Mouse (Mus musculus) testis, postnatal 10 days (tissue): ENCODE measurements at regions not wholly inside any gene's neighbourhood (a gene's known extent, or its start where the extent isn't known, plus 50 kb on each side); places are given as distances from the start of the nearest gene placed in this dataset.
"Not testable (repeated sequence)": the region's sequence is repeated elsewhere in the genome, so short reads cannot be mapped to it uniquely, and the experiment has no call there.

Experiments
- DNase-seq: peaks from one replicate; pipeline ENCODE4 v3.0.0; 2021; ENCODE audit warnings: low spot score

- DNase-seq = no peak
These were observed 795.3 kb downstream of the Cypt12 start for GRCm38 (mm10) chr3:18743474-18743873.

- DNase-seq = no peak
These were observed 796.0 kb downstream of the Cypt12 start for GRCm38 (mm10) chr3:18744216-18744615.

GRCm38 (mm10) chr3:18746206-18746605, 798.0 kb downstream of the Cypt12 start:
- no peak for DNase-seq

- DNase-seq = no peak
These were observed 798.7 kb downstream of the Cypt12 start for GRCm38 (mm10) chr3:18746898-18747297.

- DNase-seq = no peak
These were observed 803.5 kb downstream of the Cypt12 start for GRCm38 (mm10) chr3:18751660-18752259.

- DNase-seq = no peak
These were observed 816.3 kb downstream of the Cypt12 start for GRCm38 (mm10) chr3:18764301-18765078.

- no peak for DNase-seq
These were observed 830.3 kb downstream of the Cypt12 start for GRCm38 (mm10) chr3:18778481-18778880.

GRCm38 (mm10) chr3:18787531-18788176, 839.4 kb downstream of the Cypt12 start:
- no peak for DNase-seq

- no peak for DNase-seq
These were observed 825.7 kb downstream of the 1700064H15Rik start for GRCm38 (mm10) chr3:18802794-18803193.

GRCm38 (mm10) chr3:18828788-18829320, 799.6 kb downstream of the 1700064H15Rik start:
- DNase-seq = not testable (repeated sequence)

- no peak for DNase-seq
These were observed 760.2 kb downstream of the 1700064H15Rik start for GRCm38 (mm10) chr3:18868117-18868739.

- no peak for DNase-seq
These were observed 759.7 kb downstream of the 1700064H15Rik start for GRCm38 (mm10) chr3:18868758-18869157.

GRCm38 (mm10) chr3:18877060-18877459, 751.4 kb downstream of the 1700064H15Rik start:
- no peak for DNase-seq

GRCm38 (mm10) chr3:18877572-18877971, 750.9 kb downstream of the 1700064H15Rik start:
- no peak for DNase-seq

- no peak for DNase-seq
These were observed 747.3 kb downstream of the 1700064H15Rik start for GRCm38 (mm10) chr3:18881186-18881585.

- DNase-seq = no peak
These were observed 735.7 kb downstream of the 1700064H15Rik start for GRCm38 (mm10) chr3:18892813-18893212.

- DNase-seq = no peak
These were observed 722.7 kb downstream of the 1700064H15Rik start for GRCm38 (mm10) chr3:18905769-18906168.

GRCm38 (mm10) chr3:18906210-18906609, 722.3 kb downstream of the 1700064H15Rik start:
- DNase-seq = no peak

GRCm38 (mm10) chr3:18908737-18909136, 719.7 kb downstream of the 1700064H15Rik start:
- no peak for DNase-seq

GRCm38 (mm10) chr3:18928401-18929104, 699.9 kb downstream of the 1700064H15Rik start:
- DNase-seq = no peak

GRCm38 (mm10) chr3:18929105-18929492, 699.4 kb downstream of the 1700064H15Rik start:
- no peak for DNase-seq
